Mouse (Mus musculus): Measurements from ENCODE around the gene Nppa. TPM values are rescaled to one million over a fixed set of nuclear protein-coding genes. Genes with fewer than 3 reads are reported as not detected.

The Nppa gene
- total RNA-seq, 2 experiments from 2014 or later: not detected

GRCm38 (mm10) chr4:148051046-148051776 is 50.7 kb downstream of the Nppa start:
- no peak for DNase-seq (ENCODE audit: low spot score in 2 of 2)

Other genes starting within 250 kb of the Nppa start
- 1 to 10 TPM; 1.8 to 3.0 TPM for gene Zfp984, start 190.9 kb upstream of the Nppa start, total RNA-seq (2021)
- 10 to 100 TPM; 18.5 to 19.8 TPM for gene Zfp933, start 152.4 kb upstream of the Nppa start, total RNA-seq (2021)
- gene Miip, start 131.9 kb upstream of the Nppa start, total RNA-seq (2021): 10 to 100 TPM; 19.7 to 20.2 TPM
- gene Fv1, start 131.7 kb upstream of the Nppa start, total RNA-seq (2021): 10 to 100 TPM in 1 of 2 experiments, 1 to 10 TPM in 1; 8.9 to 11.0 TPM
- gene Mfn2, start 96.0 kb upstream of the Nppa start, total RNA-seq (2021): 100 to 1,000 TPM; 204 to 206 TPM
- 10 to 100 TPM; 20.1 to 20.3 TPM for gene Plod1, start 64.0 kb upstream of the Nppa start, total RNA-seq (2021)
- gene 2510039O18Rik, start 59.8 kb upstream of the Nppa start, total RNA-seq (2021): 10 to 100 TPM; 28.2 to 30.1 TPM
- not detected for gene Nppb, start 14.9 kb upstream of the Nppa start, total RNA-seq (2021)
- gene Clcn6, start 38.1 kb downstream of the Nppa start, total RNA-seq (2021): 10 to 100 TPM; 79.0 to 82.0 TPM
- gene Mthfr, start 38.4 kb downstream of the Nppa start, total RNA-seq (2021): 10 to 100 TPM; 28.0 to 30.8 TPM
- 1 to 10 TPM; 6.3 to 7.6 TPM for gene Agtrap, start 87.3 kb downstream of the Nppa start, total RNA-seq (2021)
- gene Mad2l2, start 129.7 kb downstream of the Nppa start, total RNA-seq (2021): 10 to 100 TPM; 11.2 to 13.1 TPM
- gene Draxin, start 130.0 kb downstream of the Nppa start, total RNA-seq (2021): under 1 TPM; 0.15 to 0.27 TPM
- 10 to 100 TPM; 30.3 to 33.3 TPM for gene Fbxo6, start 151.4 kb downstream of the Nppa start, total RNA-seq (2021)
- gene Fbxo44, start 159.8 kb downstream of the Nppa start, total RNA-seq (2021): 100 to 1,000 TPM; 133 to 136 TPM
- gene Fbxo2, start 159.9 kb downstream of the Nppa start, total RNA-seq (2021): 100 to 1,000 TPM; 118 TPM